Mouse (Mus musculus) layer of hippocampus, postnatal 10 days (tissue): ENCODE measurements at regions not wholly inside any gene's neighbourhood (a gene's known extent, or its start where the extent isn't known, plus 50 kb on each side); places are given as distances from the start of the nearest gene placed in this dataset.
"Not testable (repeated sequence)": the region's sequence is repeated elsewhere in the genome, so short reads cannot be mapped to it uniquely, and the experiment has no call there.

Experiments
- DNase-seq, 2 experiments: peaks; one replicate each; pipeline ENCODE4 v3.0.0; 2021; ENCODE audit warnings: low spot score in 2 of 2

DNA sequence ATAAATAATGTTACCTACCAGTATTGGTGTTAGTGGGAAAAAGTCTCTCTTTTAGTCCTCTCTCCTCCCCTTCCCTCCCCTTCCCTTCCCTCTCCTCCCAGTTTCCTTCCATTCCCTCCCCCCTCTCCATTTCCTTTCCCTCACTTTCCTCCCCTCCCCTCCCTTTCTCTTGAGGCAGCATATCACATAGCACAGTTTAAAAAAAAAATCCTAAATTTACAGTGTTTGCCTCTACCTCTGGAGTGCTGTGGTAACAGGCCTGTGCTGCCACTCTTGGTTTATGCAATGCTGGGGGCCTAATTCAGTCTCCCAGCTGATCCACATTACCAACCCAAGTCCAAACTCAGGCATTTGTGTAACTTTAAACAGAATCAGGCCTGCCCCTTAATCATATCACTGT is 52.1 kb upstream of the Slc44a3 start:
- DNase-seq, result no peak

DNA sequence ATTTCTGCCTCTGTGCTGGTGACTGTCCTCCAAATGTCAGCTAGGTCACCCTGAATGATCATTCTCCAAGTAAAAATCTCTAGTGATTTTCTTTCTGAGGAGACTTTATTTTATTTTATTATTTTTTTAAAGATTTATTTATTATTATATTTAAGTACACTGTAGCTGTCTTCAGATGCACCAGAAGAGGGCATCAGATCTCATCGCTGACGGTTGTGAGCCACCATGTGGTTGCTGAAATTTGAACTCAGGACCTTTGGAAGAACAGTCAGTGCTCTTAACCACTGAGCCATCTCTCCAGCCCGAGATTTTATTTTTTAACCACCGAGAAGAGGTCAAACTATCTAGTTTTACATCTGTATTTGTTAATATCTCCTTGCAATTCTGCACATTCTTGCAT is 50.5 kb upstream of the Slc44a3 start:
- not testable (repeated sequence) for DNase-seq
